Comparison of ENCODE assay signal across 15 mouse cellular contexts in the genomic region with DNA sequence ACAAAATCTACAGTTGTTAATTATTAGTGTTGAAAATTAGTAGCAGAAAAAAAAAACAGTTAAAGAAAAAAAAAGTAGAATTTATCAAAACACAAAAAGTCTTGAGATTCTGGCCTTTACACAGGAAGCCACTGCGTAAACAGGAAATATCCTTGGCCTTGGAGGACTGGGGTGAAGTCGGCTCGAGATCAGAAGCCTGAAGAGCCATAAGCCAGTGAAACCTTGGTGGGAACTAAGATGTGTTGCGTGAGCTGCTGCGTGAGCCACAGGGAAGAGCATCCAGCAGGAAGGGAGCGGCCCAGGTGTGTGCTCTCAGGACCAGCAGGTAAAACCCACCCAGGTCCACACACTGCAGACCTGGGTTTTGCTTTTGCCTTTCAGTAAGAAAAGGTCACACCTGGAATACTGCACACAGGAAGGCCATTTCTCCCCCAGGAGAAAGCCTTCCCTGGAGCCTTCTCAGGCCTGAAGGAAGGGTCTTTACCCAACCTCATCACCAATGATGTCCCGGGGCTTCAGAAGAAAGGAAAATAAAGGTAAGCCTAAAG.
DNase-seq lines count a peak whose midpoint lies in the region; ATAC-seq and TF ChIP-seq lines count a peak whose summit lies in the region.
"Had no signal": no experiment of that assay in that cellular context is flagged by ENCODE, and none has a peak within 500 bp of the region (broad histone marks: within the 10 kb centered on the region; RNA-seq: fewer than 3 reads in every experiment).

No protein-coding gene starts in this region.

- WGBS in kidney, postnatal 0 days: 64% methylated on average over 7 of the region's 7 CpGs
- 90% methylated on average over 7 of the region's 7 CpGs for WGBS in midbrain, embryonic 15.5 days
- WGBS in midbrain, embryonic 16.5 days: 84% methylated on average over 7 of the region's 7 CpGs
- WGBS in stomach, postnatal 0 days: 71% methylated on average over 7 of the region's 7 CpGs

- H3K27me3 ChIP-seq in kidney, postnatal 0 days (ENCODE audit: insufficient read depth, low read length): no peaks in the 10 kb centered on the region
- H3K27me3 ChIP-seq in midbrain, embryonic 15.5 days (replicated peaks): no peaks in the 10 kb centered on the region
- H3K27me3 ChIP-seq in midbrain, embryonic 16.5 days (ENCODE audit: control insufficient read depth, insufficient read depth, low read depth, low read length): no peaks in the 10 kb centered on the region
- H3K27me3 ChIP-seq in stomach, postnatal 0 days (ENCODE audit: control insufficient read depth, insufficient read depth, low read length): no peaks in the 10 kb centered on the region
- H3K27me3 ChIP-seq: forebrain, embryonic 13.5 days had no signal

- H3K9me3 ChIP-seq in kidney, postnatal 0 days (replicated peaks; ENCODE audit: low read length): no peaks in the 10 kb centered on the region
- H3K9me3 ChIP-seq in midbrain, embryonic 15.5 days: no peaks in the 10 kb centered on the region
- no peaks in the 10 kb centered on the region for H3K9me3 ChIP-seq in midbrain, embryonic 16.5 days (replicated peaks; ENCODE audit: control insufficient read depth, low read length, poor library complexity, severe bottlenecking)
- no peaks in the 10 kb centered on the region for H3K9me3 ChIP-seq in stomach, postnatal 0 days (ENCODE audit: control insufficient read depth, low read length)
- H3K9me3 ChIP-seq: forebrain, embryonic 13.5 days had no signal

- peaks cover 11% of the 10 kb centered on the region; the same call in 1 of the 2 replicates for H3K4me1 ChIP-seq in kidney, postnatal 0 days (replicated peaks; ENCODE audit: insufficient read depth, low read length)
- peaks cover 2% of the 10 kb centered on the region; the same call in 1 of the 2 replicates for H3K4me1 ChIP-seq in midbrain, embryonic 15.5 days
- 0 out of 2 replicates have a peak, but pooled peaks cover 3% of the 10 kb centered on the region for H3K4me1 ChIP-seq in midbrain, embryonic 16.5 days (ENCODE audit: control insufficient read depth, insufficient read depth, low read length)
- H3K4me1 ChIP-seq in stomach, postnatal 0 days (replicated peaks; ENCODE audit: control insufficient read depth, insufficient read depth): no peaks in the 10 kb centered on the region; the same call in 1 of the 2 replicates

- no peak for TF ChIP-seq CTCF in gastrocnemius, adult 2 months (IDR thresholded peaks at IDR 0.05)
- TF ChIP-seq CTCF in kidney, postnatal 0 days (IDR thresholded peaks at IDR 0.05; ENCODE audit: low read depth): no peak
- TF ChIP-seq CTCF in stomach, postnatal 0 days (IDR thresholded peaks at IDR 0.05; ENCODE audit: low read depth): no peak

- DNase-seq in gastrocnemius, adult 2 months: no peak
- no peak for DNase-seq in gastrocnemius, adult 8-10 months (ENCODE audit: low spot score in 2 of 2)
- peak; percentile 59 for DNase-seq in kidney, postnatal 0 days (ENCODE audit: low spot score)
- DNase-seq in kidney, postnatal 4 days: no peak
- DNase-seq in stomach, postnatal 0 days (ENCODE audit: low spot score): no peak
- DNase-seq in retina, embryonic 14.5 days (ENCODE audit: low spot score): no peak
- DNase-seq: adrenal gland, postnatal 14 days; cerebellum, adult 9-11 months; embryo, embryonic 11 days; retina, postnatal 1 day; thymus, postnatal 14 days had no signal

- peak overlapping the region; percentile 42 for H3K4me3 ChIP-seq in gastrocnemius, adult 2 months
- no peak overlapping the region for H3K4me3 ChIP-seq in kidney, postnatal 0 days (replicated peaks; ENCODE audit: low read depth, low read length)
- H3K4me3 ChIP-seq in midbrain, embryonic 15.5 days: no peak overlapping the region
- H3K4me3 ChIP-seq in midbrain, embryonic 16.5 days (ENCODE audit: low read depth, low read length): no peak overlapping the region
- H3K4me3 ChIP-seq in stomach, postnatal 0 days (ENCODE audit: low read depth, low read length): no peak overlapping the region
- H3K4me3 ChIP-seq: forebrain, embryonic 13.5 days had no signal

- peak overlapping the region; percentile 61 for H3K27ac ChIP-seq in gastrocnemius, adult 2 months
- peak overlapping the region; percentile 63; the same call in 1 of the 2 replicates for H3K27ac ChIP-seq in kidney, postnatal 0 days
- H3K27ac ChIP-seq in midbrain, embryonic 15.5 days: peak overlapping the region; percentile 25; the same call in 1 of the 2 replicates
- H3K27ac ChIP-seq in midbrain, embryonic 16.5 days (ENCODE audit: low read length): no peak overlapping the region
- no peak overlapping the region for H3K27ac ChIP-seq in stomach, postnatal 0 days (replicated peaks)
- H3K27ac ChIP-seq: forebrain, embryonic 13.5 days; macrophage had no signal

- intact Hi-C loops in gastrocnemius, adult 2 months (cut with DNase I): no loop called here

- 0 out of 2 replicates have a peak overlapping the region, but pooled peaks have one; percentile 2 for H3K9ac ChIP-seq in kidney, postnatal 0 days (ENCODE audit: low read depth, low read length)
- no peak overlapping the region for H3K9ac ChIP-seq in midbrain, embryonic 15.5 days
- no peak overlapping the region for H3K9ac ChIP-seq in midbrain, embryonic 16.5 days (ENCODE audit: low read depth, low read length)
- 0 out of 2 replicates have a peak overlapping the region, but pooled peaks have one; percentile 13 for H3K9ac ChIP-seq in stomach, postnatal 0 days (ENCODE audit: low read length)
- H3K9ac ChIP-seq: forebrain, embryonic 13.5 days had no signal

- no peak for TF ChIP-seq EP300 in stomach, postnatal 0 days (optimal IDR thresholded peaks at IDR 0.05)

- H3K36me3 ChIP-seq in kidney, postnatal 0 days (ENCODE audit: insufficient read depth, low read length): no peaks in the 10 kb centered on the region
- no peaks in the 10 kb centered on the region for H3K36me3 ChIP-seq in midbrain, embryonic 15.5 days (replicated peaks)
- H3K36me3 ChIP-seq in midbrain, embryonic 16.5 days (ENCODE audit: control insufficient read depth, insufficient read depth, low read length): no peaks in the 10 kb centered on the region
- no peaks in the 10 kb centered on the region for H3K36me3 ChIP-seq in stomach, postnatal 0 days (ENCODE audit: control insufficient read depth, insufficient read depth, low read length)

- peak overlapping the region; percentile 18; the same call in 1 of the 2 replicates for H3K4me2 ChIP-seq in kidney, postnatal 0 days (ENCODE audit: low read length)
- H3K4me2 ChIP-seq in midbrain, embryonic 15.5 days: no peak overlapping the region
- H3K4me2 ChIP-seq in midbrain, embryonic 16.5 days (ENCODE audit: low read length): no peak overlapping the region
- no peak overlapping the region for H3K4me2 ChIP-seq in stomach, postnatal 0 days (replicated peaks; ENCODE audit: low read depth)
- H3K4me2 ChIP-seq: forebrain, embryonic 13.5 days had no signal

- no peak for ATAC-seq in kidney, postnatal 0 days (replicated peaks; ENCODE audit: low FRiP score, low read depth)
- no peak for ATAC-seq in midbrain, embryonic 15.5 days (replicated peaks)
- no peak for ATAC-seq in midbrain, embryonic 16.5 days
- ATAC-seq in stomach, postnatal 0 days (ENCODE audit: low FRiP score, low TSS enrichment): no peak
- ATAC-seq: forebrain, embryonic 13.5 days had no signal

Comparison
In these comparisons a context has a peak if more than half of its experiments do, and no peak if none do; other contexts are left out.
1. H3K27ac ChIP-seq: peak in gastrocnemius, adult 2 months (single experiment), kidney, postnatal 0 days (single experiment) and midbrain, embryonic 15.5 days (single experiment); none in midbrain, embryonic 16.5 days (single experiment) and stomach, postnatal 0 days (single experiment).
2. H3K9ac ChIP-seq: peak in kidney, postnatal 0 days (single experiment) and stomach, postnatal 0 days (single experiment); none in midbrain, embryonic 15.5 days (single experiment) and midbrain, embryonic 16.5 days (single experiment).